Mouse (Mus musculus) stomach, embryonic 15.5 days (tissue): Measurements from ENCODE around the gene Gm42791. TPM values are rescaled to one million over a fixed set of nuclear protein-coding genes. Genes with fewer than 3 reads are reported as not detected.

ENCODE experiments used
- ATAC-seq: fragments of 200-750 bp; cut with Nextera tagmentation; 2 replicates; pipeline ENCODE4 v1.8.0; 2017; ENCODE audit warnings: low read depth, moderate number of reproducible peaks, moderate TSS enrichment; ENCODE audit not compliant: insufficient read depth, low FRiP score
- H3K27ac ChIP-seq: fragments of 300-500 bp; sonication (generic); 2 replicates; pipeline ENCODE4 v1.5.1; 2015; ENCODE audit warnings: mild to moderate bottlenecking, inconsistent platforms
- H3K27me3 ChIP-seq: fragments of 300-500 bp; sonication (generic); replicated peaks from 2 replicates; pipeline ENCODE4 v1.6.1; 2015; ENCODE audit warnings: inconsistent platforms
- H3K36me3 ChIP-seq: fragments of 300-500 bp; sonication (generic); 2 replicates; pipeline ENCODE4 v1.6.1; 2015; ENCODE audit warnings: inconsistent platforms
- H3K4me1 ChIP-seq: fragments of 300-500 bp; sonication (generic); 2 replicates; pipeline ENCODE4 v1.6.1; 2015; ENCODE audit warnings: inconsistent platforms
- H3K4me2 ChIP-seq: fragments of 300-500 bp; sonication (generic); 2 replicates; pipeline ENCODE4 v1.6.1; 2015; ENCODE audit warnings: mild to moderate bottlenecking, inconsistent platforms
- H3K4me3 ChIP-seq: fragments of 300-500 bp; sonication (generic); replicated peaks from 2 replicates; pipeline ENCODE4 v1.5.1; 2015; ENCODE audit warnings: inconsistent platforms
- H3K9ac ChIP-seq: fragments of 300-500 bp; sonication (generic); 2 replicates; pipeline ENCODE4 v1.6.1; 2015; ENCODE audit warnings: inconsistent platforms
- H3K9me3 ChIP-seq: fragments of 300-500 bp; sonication (generic); 2 replicates; pipeline ENCODE4 v1.6.1; 2016; ENCODE audit warnings: inconsistent platforms
- WGBS: fragments of 180-500 bp; shearing (Covaris S2); methylation state at CpG from one replicate; pipeline ENCODE4 v1.1.7; 2015; 5-methylcytosine and 5-hydroxymethylcytosine counted together
- polyA plus RNA-seq: library from polyadenylated mRNA; unstranded; fragments of >200 nt; fragmentation: Nextera tagmentation; extraction: Ambion mirVana; gene quantifications from 2 replicates; pipeline ENCODE4 v1.2.1, GENCODE M21; 2015

Gene Gm42791
- polyA plus RNA-seq, 1 experiment from 2014 or later, result 0.80 TPM

GRCm38 (mm10) chr5:148909402-148909801 is 85.5 kb downstream of the Gm42791 start:
- Histone ChIP-seq H3K9me3 (no peaks in the 10 kb centered on the region), H3K27me3 (no peaks in the 10 kb centered on the region), H3K4me1 (0 out of 2 replicates have a peak, but pooled peaks cover 9% of the 10 kb centered on the region), H3K9ac (no peak overlapping the region), H3K27ac (no peak overlapping the region), H3K4me2 (no peak overlapping the region), H3K36me3 (no peaks in the 10 kb centered on the region), H3K4me3 (no peak overlapping the region)
- 39% methylated on average over 6 of the region's 6 CpGs for WGBS
- ATAC-seq, result no peak; the same call in 1 of the 2 replicates

GRCm38 (mm10) chr5:148909057-148909395 is 85.9 kb downstream of the Gm42791 start:
- Histone ChIP-seq H3K4me1 (0 out of 2 replicates have a peak, but pooled peaks cover 9% of the 10 kb centered on the region), H3K4me2 (no peak overlapping the region), H3K27me3 (no peaks in the 10 kb centered on the region), H3K27ac (no peak overlapping the region), H3K4me3 (no peak overlapping the region), H3K36me3 (no peaks in the 10 kb centered on the region), H3K9me3 (no peaks in the 10 kb centered on the region), H3K9ac (no peak overlapping the region)
- WGBS, result 32% methylated on average over 7 of the region's 7 CpGs
- ATAC-seq, result peak; percentile 27; the same call in 1 of the 2 replicates

- Histone ChIP-seq H3K9me3 (no peaks in the 10 kb centered on the region), H3K4me2 (no peak overlapping the region), H3K4me1 (0 out of 2 replicates have a peak, but pooled peaks cover 9% of the 10 kb centered on the region), H3K4me3 (no peak overlapping the region), H3K27ac (no peak overlapping the region), H3K36me3 (no peaks in the 10 kb centered on the region), H3K9ac (no peak overlapping the region), H3K27me3 (no peaks in the 10 kb centered on the region)
- WGBS, result 70% methylated on average over 17 of the region's 17 CpGs
- ATAC-seq, result no peak
Measured at GRCm38 (mm10) chr5:148908191-148909056, 86.5 kb downstream of the Gm42791 start.

- Histone ChIP-seq H3K4me2 (no peak overlapping the region), H3K4me3 (no peak overlapping the region), H3K27me3 (no peaks in the 10 kb centered on the region), H3K4me1 (0 out of 2 replicates have a peak, but pooled peaks cover 9% of the 10 kb centered on the region), H3K27ac (no peak overlapping the region), H3K9me3 (no peaks in the 10 kb centered on the region), H3K36me3 (0 out of 2 replicates have a peak, but pooled peaks cover 4% of the 10 kb centered on the region), H3K9ac (no peak overlapping the region)
- 82% methylated on average over 4 of the region's 4 CpGs for WGBS
- no peak for ATAC-seq
Measured at GRCm38 (mm10) chr5:148906305-148906704, 88.6 kb downstream of the Gm42791 start.

GRCm38 (mm10) chr5:148904846-148905245 is 90.1 kb downstream of the Gm42791 start:
- H3K36me3 ChIP-seq, result 0 out of 2 replicates have a peak, but pooled peaks cover 4% of the 10 kb centered on the region
- no peaks in the 10 kb centered on the region for H3K9me3 ChIP-seq
- 60% methylated on average over 6 of the region's 6 CpGs for WGBS
- H3K4me3 ChIP-seq, result no peak overlapping the region
- 0 out of 2 replicates have a peak, but pooled peaks cover 9% of the 10 kb centered on the region for H3K4me1 ChIP-seq
- H3K4me2 ChIP-seq, result no peak overlapping the region
- ATAC-seq, result 0 out of 2 replicates have a peak, but pooled peaks have one; percentile 13
- H3K9ac ChIP-seq, result no peak overlapping the region
- H3K27me3 ChIP-seq, result no peaks in the 10 kb centered on the region
- no peak overlapping the region for H3K27ac ChIP-seq

- H3K4me3 ChIP-seq, result no peak overlapping the region
- 0 out of 2 replicates have a peak, but pooled peaks cover 4% of the 10 kb centered on the region for H3K36me3 ChIP-seq
- ATAC-seq, result no peak
- no peak overlapping the region for H3K4me2 ChIP-seq
- no peaks in the 10 kb centered on the region for H3K27me3 ChIP-seq
- H3K9me3 ChIP-seq, result no peaks in the 10 kb centered on the region
- H3K9ac ChIP-seq, result no peak overlapping the region
- 89% methylated on average over 7 of the region's 7 CpGs for WGBS
- 0 out of 2 replicates have a peak, but pooled peaks cover 6% of the 10 kb centered on the region for H3K4me1 ChIP-seq
- no peak overlapping the region for H3K27ac ChIP-seq
Measured at GRCm38 (mm10) chr5:148899361-148899760, 95.6 kb downstream of the Gm42791 start.

GRCm38 (mm10) chr5:148897941-148898417 is 97.0 kb downstream of the Gm42791 start:
- H3K36me3 ChIP-seq, result peaks cover 10% of the 10 kb centered on the region; the same call in 1 of the 2 replicates
- 68% methylated on average over 12 of the region's 12 CpGs for WGBS
- H3K4me3 ChIP-seq, result no peak overlapping the region
- H3K9ac ChIP-seq, result no peak overlapping the region
- H3K27me3 ChIP-seq, result no peaks in the 10 kb centered on the region
- 0 out of 2 replicates have a peak, but pooled peaks cover 6% of the 10 kb centered on the region for H3K4me1 ChIP-seq
- no peak overlapping the region for H3K4me2 ChIP-seq
- ATAC-seq, result peak; percentile 40; the same call in 1 of the 2 replicates
- H3K9me3 ChIP-seq, result no peaks in the 10 kb centered on the region
- no peak overlapping the region for H3K27ac ChIP-seq

- no peaks in the 10 kb centered on the region for H3K9me3 ChIP-seq
- H3K9ac ChIP-seq, result no peak overlapping the region
- peak; percentile 85 for ATAC-seq
- H3K27ac ChIP-seq, result no peak overlapping the region
- WGBS, result 60% methylated on average over 14 of the region's 14 CpGs
- H3K36me3 ChIP-seq, result peaks cover 12% of the 10 kb centered on the region; the same call in 1 of the 2 replicates
- no peak overlapping the region for H3K4me2 ChIP-seq
- no peaks in the 10 kb centered on the region for H3K27me3 ChIP-seq
- no peak overlapping the region for H3K4me3 ChIP-seq
- 0 out of 2 replicates have a peak, but pooled peaks cover 6% of the 10 kb centered on the region for H3K4me1 ChIP-seq
Measured at GRCm38 (mm10) chr5:148897069-148897702, 97.8 kb downstream of the Gm42791 start.

- 70% methylated on average over 10 of the region's 10 CpGs for WGBS
- no peaks in the 10 kb centered on the region for H3K9me3 ChIP-seq
- no peak overlapping the region for H3K4me2 ChIP-seq
- H3K4me3 ChIP-seq, result no peak overlapping the region
- ATAC-seq, result no peak; the same call in 1 of the 2 replicates
- H3K27ac ChIP-seq, result no peak overlapping the region
- 0 out of 2 replicates have a peak, but pooled peaks cover 6% of the 10 kb centered on the region for H3K4me1 ChIP-seq
- peaks cover 8% of the 10 kb centered on the region; the same call in 1 of the 2 replicates for H3K36me3 ChIP-seq
- no peaks in the 10 kb centered on the region for H3K27me3 ChIP-seq
- no peak overlapping the region for H3K9ac ChIP-seq
Measured at GRCm38 (mm10) chr5:148896515-148896914, 98.4 kb downstream of the Gm42791 start.

- H3K9ac ChIP-seq, result no peak overlapping the region
- WGBS, result 80% methylated on average over 7 of the region's 7 CpGs
- H3K27me3 ChIP-seq, result no peaks in the 10 kb centered on the region
- no peak overlapping the region for H3K27ac ChIP-seq
- H3K4me3 ChIP-seq, result no peak overlapping the region
- no peak for ATAC-seq
- H3K4me2 ChIP-seq, result no peak overlapping the region
- peaks cover 14% of the 10 kb centered on the region; the same call in 1 of the 2 replicates for H3K36me3 ChIP-seq
- 0 out of 2 replicates have a peak, but pooled peaks cover 6% of the 10 kb centered on the region for H3K4me1 ChIP-seq
- no peaks in the 10 kb centered on the region for H3K9me3 ChIP-seq
Measured at GRCm38 (mm10) chr5:148895833-148896232, 99.1 kb downstream of the Gm42791 start.

GRCm38 (mm10) chr5:148895034-148895433 is 99.9 kb downstream of the Gm42791 start:
- ATAC-seq, result no peak
- 56% methylated on average over 5 of the region's 5 CpGs for WGBS
- no peak overlapping the region for H3K27ac ChIP-seq

More at GRCm38 (mm10) chr5:148895034-148895433, 99.9 kb downstream of the Gm42791 start:
- H3K4me2 ChIP-seq, result no peak overlapping the region
- H3K4me1 ChIP-seq, result 0 out of 2 replicates have a peak, but pooled peaks cover 6% of the 10 kb centered on the region
- peaks cover 19% of the 10 kb centered on the region for H3K36me3 ChIP-seq
- H3K9me3 ChIP-seq, result no peaks in the 10 kb centered on the region
- no peaks in the 10 kb centered on the region for H3K27me3 ChIP-seq
- no peak overlapping the region for H3K4me3 ChIP-seq
- H3K9ac ChIP-seq, result no peak overlapping the region
